Mouse (Mus musculus) natural killer cell, adult 2 months (primary cell): ENCODE data around the gene Nipa2.
A peak's percentile ranks its signal among the peaks of the same experiment; 100 is the strongest.
"Not testable (repeated sequence)": the region's sequence is repeated elsewhere in the genome, so short reads cannot be mapped to it uniquely, and the experiment has no call there.

Experiments
- DNase-seq, 2 experiments: peaks; one replicate each; pipeline ENCODE4 v3.0.0; 2022; ENCODE audit warnings: low spot score in 2 of 2

Nipa2 gene

DNA sequence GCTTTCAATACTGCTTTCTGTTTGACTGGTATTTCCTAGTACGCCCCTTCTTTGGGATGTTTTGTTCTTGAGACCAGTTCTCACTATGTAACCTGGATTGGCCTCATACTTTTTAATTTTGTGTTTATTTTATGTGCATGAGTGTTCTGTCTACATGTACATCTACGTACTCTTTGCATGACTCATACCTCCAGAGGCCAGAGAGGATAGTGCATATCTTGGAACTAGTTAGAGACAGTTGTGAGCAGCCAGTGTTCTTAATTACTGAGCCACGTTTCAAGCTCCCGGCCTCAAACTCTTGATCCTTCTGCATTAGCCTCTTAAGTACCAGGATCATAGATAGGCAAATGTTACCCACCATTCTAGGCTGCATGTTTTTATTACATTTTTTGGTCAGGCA is 23.9 kb downstream of the Nipa2 start:
- no peak for DNase-seq

DNA sequence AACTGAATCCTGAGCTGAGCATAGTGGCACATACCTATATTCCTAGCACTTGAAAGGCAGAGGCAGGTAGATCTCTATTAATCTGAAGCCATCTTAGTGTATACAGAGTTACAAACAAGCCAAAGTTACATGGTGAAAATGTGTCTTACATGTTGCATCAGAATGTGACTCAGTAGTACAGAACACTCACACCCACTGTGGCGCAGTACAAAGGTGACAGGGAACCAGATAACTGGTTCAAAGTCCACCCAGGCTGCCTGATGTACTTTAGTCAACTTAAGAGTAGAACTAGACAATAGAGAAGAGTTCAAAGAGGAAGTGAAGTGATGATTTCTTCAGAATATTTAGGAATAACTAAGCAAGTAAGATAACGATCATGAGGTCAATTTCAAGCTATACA is 27.3 kb downstream of the Nipa2 start:
- DNase-seq = no peak

DNA sequence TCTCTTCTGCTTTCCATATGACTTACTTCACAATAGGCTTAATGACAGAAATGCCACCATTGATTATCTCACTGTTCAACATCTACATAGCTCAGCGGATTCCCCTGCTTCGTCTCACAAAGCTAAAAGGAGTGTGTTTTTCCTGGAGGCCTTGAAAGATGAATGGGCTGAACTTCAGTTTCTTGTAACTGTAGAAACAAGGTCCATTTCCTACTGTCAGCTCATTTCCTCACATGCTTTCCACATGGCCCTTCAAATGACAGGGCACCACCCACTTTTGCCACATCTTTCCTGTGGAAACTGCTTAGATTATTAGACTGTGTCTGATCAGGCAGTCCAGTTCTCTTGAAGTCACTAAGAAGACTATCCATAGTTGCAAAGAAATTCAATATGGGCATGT is 33.6 kb downstream of the Nipa2 start:
- no peak for DNase-seq

- DNase-seq = no peak
These were observed 35.0 kb downstream of the Nipa2 start for GRCm38 (mm10) chr7:55927262-55927661.

GRCm38 (mm10) chr7:55918365-55918764 is 43.9 kb downstream of the Nipa2 start:
- not testable (repeated sequence) for DNase-seq

- DNase-seq = no peak
These were observed 50.2 kb downstream of the Nipa2 start for GRCm38 (mm10) chr7:55912118-55912517.

DNA sequence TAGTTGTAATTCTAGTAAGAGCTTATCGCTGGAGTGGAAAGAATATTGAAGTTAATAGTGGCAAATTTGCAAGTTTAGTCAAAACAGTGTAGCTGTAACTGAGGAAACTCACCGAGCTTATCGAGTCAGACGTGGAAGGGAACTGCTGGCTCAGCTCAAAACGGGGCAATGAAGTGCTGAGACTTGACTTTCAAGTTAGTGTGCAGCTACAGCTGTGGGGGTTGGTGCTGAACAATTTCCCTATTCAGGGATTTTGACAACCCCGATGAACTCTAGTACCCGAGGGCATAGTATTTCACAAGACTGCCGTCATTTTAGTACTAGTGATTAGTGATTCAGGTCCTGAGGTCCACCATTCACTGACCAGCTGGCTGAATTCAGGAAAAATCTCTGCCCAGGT is 50.9 kb downstream of the Nipa2 start:
- DNase-seq = no peak

GRCm38 (mm10) chr7:55910356-55910755 is 51.9 kb downstream of the Nipa2 start:
- no peak for DNase-seq

DNA sequence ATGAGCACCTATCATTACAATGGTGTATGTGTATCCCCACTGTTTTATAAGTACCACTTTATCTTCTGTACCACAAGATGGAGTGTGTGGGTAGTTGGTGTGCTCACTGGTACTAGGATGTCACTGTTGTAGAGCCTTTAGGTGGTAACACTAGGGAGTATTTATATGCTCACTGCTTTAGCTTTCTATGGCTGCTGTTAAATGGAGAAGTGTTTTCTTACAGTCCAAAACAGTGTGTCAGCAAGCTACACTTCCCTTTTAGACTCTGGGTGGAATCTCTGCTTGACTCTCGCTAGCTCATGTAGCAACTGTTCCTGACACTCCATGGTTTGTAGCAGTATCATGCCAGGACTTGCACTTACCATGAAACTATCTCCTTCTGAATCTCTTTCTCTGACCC is 52.8 kb downstream of the Nipa2 start:
- DNase-seq = no peak

DNA sequence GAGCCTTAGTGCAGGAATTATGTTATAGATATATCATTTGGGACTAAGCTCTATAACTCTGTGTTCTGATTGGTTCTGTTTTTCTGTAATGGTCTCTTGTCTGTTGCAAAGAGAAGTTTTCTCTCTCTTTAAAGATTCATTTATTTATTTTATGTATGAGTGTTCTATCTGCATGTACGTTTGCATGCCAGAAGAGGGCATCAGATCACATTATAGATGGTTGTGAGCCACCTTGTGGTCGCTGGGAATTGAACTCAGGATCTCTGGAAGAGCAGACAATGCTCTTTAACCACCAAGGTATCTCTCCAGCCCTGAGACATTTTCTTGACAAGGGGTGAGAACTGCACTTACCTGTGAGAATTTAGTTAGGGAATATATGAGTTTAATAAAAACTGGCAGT is 56.8 kb downstream of the Nipa2 start:
- DNase-seq = no peak

DNA sequence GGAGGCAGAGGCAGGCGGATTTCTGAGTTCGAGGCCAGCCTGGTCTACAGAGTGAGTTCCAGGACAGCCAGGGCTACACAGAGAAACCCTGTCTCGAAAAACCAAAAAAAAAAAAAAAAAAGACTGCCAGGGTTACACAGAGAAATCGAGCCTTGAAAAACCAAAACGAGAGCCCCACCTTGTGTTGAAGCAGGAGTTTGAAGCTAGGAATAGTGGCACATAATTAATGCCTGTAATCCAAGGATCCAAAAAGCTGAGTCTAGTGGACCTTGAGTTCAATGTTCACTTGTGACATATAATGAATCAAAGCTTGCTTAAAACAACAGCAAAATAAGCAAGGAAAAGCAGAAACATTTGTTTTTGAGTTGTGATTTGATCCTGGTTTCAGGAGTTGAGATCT is 58.5 kb downstream of the Nipa2 start:
- DNase-seq = no peak

DNA sequence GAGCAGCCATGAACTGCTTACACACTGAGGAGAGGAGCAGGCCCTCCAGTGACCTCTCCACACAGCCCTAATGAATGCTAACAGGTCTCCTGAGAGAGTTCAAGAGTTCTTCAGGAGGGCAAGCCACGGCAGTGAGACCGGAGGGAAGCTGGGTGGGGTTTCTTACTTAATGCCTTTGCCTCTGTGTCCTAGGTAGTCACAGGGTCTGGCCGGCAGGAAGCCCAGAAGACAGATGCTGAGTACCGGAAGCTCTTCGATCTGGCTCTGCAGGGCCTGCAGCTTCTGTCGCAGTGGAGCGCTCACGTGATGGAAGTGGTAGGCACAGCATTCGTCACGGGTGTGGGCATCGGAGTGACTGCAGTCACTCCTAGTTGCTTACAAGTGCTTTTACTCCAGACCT is 70.5 kb downstream of the Nipa2 start:
- peak in 1 of 2 experiments; percentile 10 for DNase-seq

GRCm38 (mm10) chr7:55890731-55891130 is 71.5 kb downstream of the Nipa2 start:
- no peak for DNase-seq

DNA sequence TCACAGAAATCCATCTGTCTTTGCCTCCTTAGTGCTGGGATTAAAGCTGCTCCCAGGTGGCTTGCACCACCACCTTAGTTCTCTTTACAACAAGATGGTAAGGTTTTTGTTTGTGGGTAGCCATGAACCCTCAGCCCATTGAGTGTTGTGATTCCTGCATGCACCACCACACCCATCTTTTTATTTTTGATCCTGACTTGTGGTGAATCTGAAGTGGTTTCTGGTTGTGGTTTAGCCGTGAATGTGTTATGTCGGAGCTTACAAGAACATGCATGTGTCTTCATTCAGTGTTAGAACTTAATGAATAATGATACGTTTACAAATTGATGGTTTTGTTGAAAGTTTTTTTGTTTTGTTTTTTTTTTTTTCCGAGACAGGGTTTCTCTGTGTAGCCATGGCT is 72.3 kb downstream of the Nipa2 start:
- DNase-seq = peak; percentile 14 to 26

DNA sequence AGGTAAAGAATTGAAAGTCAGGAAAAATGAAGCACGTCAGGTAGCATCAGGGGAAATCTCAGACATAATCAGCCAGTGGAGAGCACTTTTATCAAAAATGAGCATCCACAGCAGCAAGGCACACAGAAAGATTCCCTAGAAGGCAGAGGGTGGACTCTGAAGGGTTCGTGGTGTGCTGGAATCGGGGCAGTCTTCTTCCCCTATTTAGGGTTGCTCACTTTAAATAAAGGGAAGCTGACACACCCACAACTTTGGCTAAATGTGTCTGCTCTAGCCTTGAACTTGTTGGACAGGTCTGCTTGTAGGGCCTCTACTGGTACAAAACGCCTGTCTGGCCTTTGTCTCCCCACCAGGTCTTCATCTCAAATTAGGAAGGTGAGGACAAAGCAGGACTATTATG is 73.7 kb downstream of the Nipa2 start:
- no peak for DNase-seq
